Mouse (Mus musculus) layer of hippocampus, adult 11-12 months (tissue): ENCODE results near the gene Cpne1.

ENCODE experiments used
- DNase-seq: peaks from one replicate; pipeline ENCODE4 v3.0.0; 2022; ENCODE audit warnings: low spot score

Cpne1 gene

GRCm38 (mm10) chr2:156079674-156080073 is 32.1 kb downstream of the Cpne1 start:
- no peak for DNase-seq

- no peak for DNase-seq
Measured at GRCm38 (mm10) chr2:156079183-156079560, 32.6 kb downstream of the Cpne1 start.

- no peak for DNase-seq
Measured at GRCm38 (mm10) chr2:156078421-156079182, 33.2 kb downstream of the Cpne1 start.

GRCm38 (mm10) chr2:156077461-156077860 is 34.3 kb downstream of the Cpne1 start:
- DNase-seq = no peak

- no peak for DNase-seq
Measured at GRCm38 (mm10) chr2:156073725-156074124, 38.0 kb downstream of the Cpne1 start.

- no peak for DNase-seq
Measured at GRCm38 (mm10) chr2:156071236-156071635, 40.5 kb downstream of the Cpne1 start.

- no peak for DNase-seq
Measured at GRCm38 (mm10) chr2:156067916-156068315, 43.8 kb downstream of the Cpne1 start.

GRCm38 (mm10) chr2:156066126-156066525 is 45.6 kb downstream of the Cpne1 start:
- no peak for DNase-seq

GRCm38 (mm10) chr2:156065099-156066041 is 46.4 kb downstream of the Cpne1 start, which contains the start of gene Spag4:
Gene Spag4, plus strand, starts transcription at chr2:156065175.
- DNase-seq = peak; percentile 56

GRCm38 (mm10) chr2:156052816-156053215 is 58.9 kb downstream of the Cpne1 start, which contains the start of gene Fer1l4:
Gene Fer1l4, minus strand, starts transcription at chr2:156052947.
- DNase-seq = no peak

- DNase-seq = no peak
Measured at GRCm38 (mm10) chr2:156047929-156048328, 63.8 kb downstream of the Cpne1 start.

- no peak for DNase-seq
Measured at GRCm38 (mm10) chr2:156042903-156043302, 68.9 kb downstream of the Cpne1 start.

GRCm38 (mm10) chr2:156039390-156039789 is 72.4 kb downstream of the Cpne1 start:
- no peak for DNase-seq

- DNase-seq = no peak
Measured at GRCm38 (mm10) chr2:156025482-156025881, 86.3 kb downstream of the Cpne1 start.
